Comparison of ENCODE assay signal across 11 mouse cellular contexts in genomic region chr3:141819331-141819941, GRCm38 (mm10).
DNase-seq lines count a peak whose midpoint lies in the region; ATAC-seq lines count a peak whose summit lies in the region.
"Had no signal": no experiment of that assay in that cellular context is flagged by ENCODE, and none has a peak within 500 bp of the region (broad histone marks: within the 10 kb centered on the region; RNA-seq: fewer than 3 reads in every experiment).

No protein-coding gene starts in this region.

- no peaks in the 10 kb centered on the region for H3K9me3 ChIP-seq in heart, embryonic 14.5 days (ENCODE audit: control insufficient read depth, low read length)
- no peaks in the 10 kb centered on the region for H3K9me3 ChIP-seq in limb, embryonic 10.5 days (replicated peaks)
- H3K9me3 ChIP-seq: embryonic facial prominence, embryonic 15.5 days; G1E; liver, embryonic 15.5 days had no signal

- H3K4me3 ChIP-seq in heart, embryonic 14.5 days (ENCODE audit: control insufficient read depth in 1 of 2, insufficient read depth in 1 of 2, low read depth in 1 of 2, low read length in 2 of 2) = no peak overlapping the region
- H3K4me3 ChIP-seq in limb, embryonic 10.5 days = no peak overlapping the region
- H3K4me3 ChIP-seq: embryonic facial prominence, embryonic 15.5 days; liver, embryonic 15.5 days had no signal

- no peak for DNase-seq in heart, postnatal 4 days
- DNase-seq in embryo, embryonic 11.5 days (ENCODE audit: low read depth, low spot score) = peak; percentile 48
- peak; percentile 28 for DNase-seq in kidney, adult 11 months
- DNase-seq in limb, embryonic 10.5 days (ENCODE audit: low spot score) = peak; percentile 36
- peak; percentile 41 to 57 for DNase-seq in right cerebral cortex, postnatal 10 days (ENCODE audit: low spot score in 2 of 2)
- no peak for DNase-seq in urinary bladder, postnatal 10 days (ENCODE audit: low spot score)

- no peak for ATAC-seq in heart, embryonic 14.5 days (ENCODE audit: insufficient number of reproducible peaks, insufficient read depth, low FRiP score, low read depth)
- ATAC-seq in inflammation-experienced regulatory T-cells, adult 6 months = no peak

- H3K4me2 ChIP-seq in heart, embryonic 14.5 days (ENCODE audit: low read length) = peak overlapping the region; percentile 34
- H3K4me2 ChIP-seq: embryonic facial prominence, embryonic 15.5 days; liver, embryonic 15.5 days had no signal

- H3K36me3 ChIP-seq in heart, embryonic 14.5 days (ENCODE audit: control insufficient read depth, insufficient read depth, low read length) = no peaks in the 10 kb centered on the region
- 0 out of 2 replicates have a peak, but pooled peaks cover 2% of the 10 kb centered on the region for H3K36me3 ChIP-seq in limb, embryonic 10.5 days
- H3K36me3 ChIP-seq: embryonic facial prominence, embryonic 15.5 days; G1E; liver, embryonic 15.5 days had no signal

- no peaks in the 10 kb centered on the region for H3K27me3 ChIP-seq in heart, embryonic 14.5 days (ENCODE audit: control insufficient read depth, insufficient read depth, low read length)
- H3K27me3 ChIP-seq in limb, embryonic 10.5 days (ENCODE audit: low read depth, poor library complexity, severe bottlenecking) = no peaks in the 10 kb centered on the region
- H3K27me3 ChIP-seq: embryonic facial prominence, embryonic 15.5 days; liver, embryonic 15.5 days had no signal

- peaks cover 0 to 2% of the 10 kb centered on the region in 2 experiments; a peak in 1 of 4 replicates for H3K4me1 ChIP-seq in heart, embryonic 14.5 days (ENCODE audit: control insufficient read depth in 2 of 2, insufficient read depth in 2 of 2, low read length in 2 of 2)
- peaks cover 11% of the 10 kb centered on the region for H3K4me1 ChIP-seq in limb, embryonic 10.5 days
- H3K4me1 ChIP-seq: embryonic facial prominence, embryonic 15.5 days; liver, embryonic 15.5 days had no signal

- H3K9ac ChIP-seq in heart, embryonic 14.5 days (ENCODE audit: low read length) = no peak overlapping the region
- H3K9ac ChIP-seq: embryonic facial prominence, embryonic 15.5 days; liver, embryonic 15.5 days had no signal

- 30% methylated on average over 13 of the region's 13 CpGs for WGBS in heart, embryonic 14.5 days
- WGBS in limb, embryonic 10.5 days = 35% methylated on average over 13 of the region's 13 CpGs

- H3K27ac ChIP-seq in heart, embryonic 14.5 days (replicated peaks in 1 of 2; ENCODE audit: control insufficient read depth in 1 of 2, insufficient read depth in 1 of 2, low read depth in 2 of 2, low read length in 2 of 2) = no peak overlapping the region
- no peak overlapping the region for H3K27ac ChIP-seq in limb, embryonic 10.5 days
- H3K27ac ChIP-seq: embryonic facial prominence, embryonic 15.5 days; liver, embryonic 15.5 days had no signal

Comparison
In these comparisons a context has a peak if more than half of its experiments do, and no peak if none do; other contexts are left out.
1. DNase-seq: peak in embryo, embryonic 11.5 days (single experiment), kidney, adult 11 months (single experiment), limb, embryonic 10.5 days (single experiment) and right cerebral cortex, postnatal 10 days (2 of 2); none in heart, postnatal 4 days (single experiment) and urinary bladder, postnatal 10 days (single experiment).